Mouse (Mus musculus): ENCODE results near the gene P2rx4. TPM values are rescaled to one million over a fixed set of nuclear protein-coding genes. Genes with fewer than 3 reads are reported as not detected.

P2rx4 gene
- polyA plus RNA-seq, 1 experiment from 2014 or later: 14.8 TPM

DNA sequence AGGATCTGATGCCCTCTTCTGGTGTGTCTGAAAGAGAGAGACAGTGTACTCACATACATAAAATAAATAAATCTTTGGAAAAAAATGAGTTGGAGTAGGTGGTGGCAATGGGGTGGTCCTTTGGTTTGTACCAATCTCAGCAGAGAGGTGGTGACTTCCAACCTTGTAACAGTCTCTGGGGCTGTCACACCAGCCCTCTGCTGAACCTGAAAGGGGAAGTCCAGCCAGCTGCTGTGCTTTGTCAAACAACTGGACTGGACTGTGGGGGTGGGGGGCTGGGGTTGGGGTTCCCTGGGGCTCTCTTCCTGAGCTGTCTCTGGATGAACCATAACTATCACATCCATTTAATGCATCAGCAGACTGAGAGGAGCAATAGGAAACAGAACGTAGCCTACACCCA is 8.4 kb downstream of the P2rx4 start:
- H3K27ac ChIP-seq (ENCODE audit: low read depth, low read length): no peak overlapping the region
- no peaks in the 10 kb centered on the region; the same call in 1 of the 2 replicates for H3K4me1 ChIP-seq (ENCODE audit: control insufficient read depth, insufficient read depth, low read length)
- H3K9ac ChIP-seq (ENCODE audit: low read depth, low read length): no peak overlapping the region
- no peak overlapping the region for H3K4me3 ChIP-seq (ENCODE audit: low read length)
- no peaks in the 10 kb centered on the region for H3K9me3 ChIP-seq (ENCODE audit: control insufficient read depth, low read length)
- no peaks in the 10 kb centered on the region for H3K36me3 ChIP-seq (ENCODE audit: control insufficient read depth, insufficient read depth, low read length)
- H3K27me3 ChIP-seq (ENCODE audit: control insufficient read depth, insufficient read depth, low read length): no peaks in the 10 kb centered on the region
- no peak overlapping the region for H3K4me2 ChIP-seq (replicated peaks; ENCODE audit: low read depth, low read length)
- WGBS: 72% methylated on average over 1 of the region's 1 CpGs
- no peak for ATAC-seq (ENCODE audit: low FRiP score, low TSS enrichment)

DNA sequence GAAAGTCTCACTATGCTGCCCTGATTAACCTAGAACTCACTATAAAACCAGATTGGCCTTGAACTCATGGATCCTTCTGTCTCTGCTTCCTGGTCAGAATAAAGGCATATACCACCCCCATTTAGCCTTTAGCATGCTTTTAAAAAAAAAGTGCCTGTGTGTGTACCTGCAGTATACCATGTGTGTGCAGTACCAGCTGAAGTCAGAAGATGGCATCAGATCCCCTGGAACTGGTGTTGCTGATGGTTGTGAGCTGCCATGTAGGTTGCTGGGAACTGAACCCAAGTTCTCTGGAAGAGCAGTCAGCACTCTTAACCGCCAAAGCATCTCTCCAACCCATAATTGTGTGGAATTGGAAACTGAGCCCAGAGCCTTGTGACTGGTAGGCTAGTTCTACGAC is 9.4 kb downstream of the P2rx4 start:
- Histone ChIP-seq H3K4me3 (ENCODE audit: low read length) (no peak overlapping the region), H3K36me3 (ENCODE audit: control insufficient read depth, insufficient read depth, low read length) (no peaks in the 10 kb centered on the region), H3K9me3 (ENCODE audit: control insufficient read depth, low read length) (no peaks in the 10 kb centered on the region), H3K4me1 (ENCODE audit: control insufficient read depth, insufficient read depth, low read length) (no peaks in the 10 kb centered on the region; the same call in 1 of the 2 replicates), H3K27ac (ENCODE audit: low read depth, low read length) (no peak overlapping the region), H3K27me3 (ENCODE audit: control insufficient read depth, insufficient read depth, low read length) (no peaks in the 10 kb centered on the region), H3K4me2 (replicated peaks; ENCODE audit: low read depth, low read length) (no peak overlapping the region), H3K9ac (ENCODE audit: low read depth, low read length) (no peak overlapping the region)
- WGBS: 89% methylated on average over 2 of the region's 2 CpGs
- ATAC-seq (ENCODE audit: low FRiP score, low TSS enrichment): no peak

DNA sequence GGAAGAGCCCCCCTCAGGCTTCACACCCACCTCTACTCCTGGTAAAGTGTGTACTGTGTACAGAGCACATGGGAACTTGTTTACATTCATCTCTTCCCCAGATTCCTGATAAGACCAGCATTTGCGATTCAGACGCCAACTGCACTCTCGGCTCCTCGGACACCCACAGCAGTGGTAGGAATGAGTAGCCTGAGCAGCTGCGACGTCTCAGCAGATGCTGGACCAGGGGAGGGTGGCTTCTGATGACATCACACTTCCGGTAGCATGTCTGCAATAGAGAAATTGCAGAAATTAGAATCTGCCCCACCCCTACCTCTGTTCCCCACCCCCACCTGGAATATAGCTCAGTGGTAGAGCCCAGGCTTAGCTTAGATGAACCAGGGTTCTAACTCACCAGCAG is 11.1 kb downstream of the P2rx4 start:
- Histone ChIP-seq H3K9ac (ENCODE audit: low read depth, low read length) (no peak overlapping the region), H3K36me3 (ENCODE audit: control insufficient read depth, insufficient read depth, low read length) (no peaks in the 10 kb centered on the region), H3K4me3 (ENCODE audit: low read length) (no peak overlapping the region), H3K27ac (ENCODE audit: low read depth, low read length) (no peak overlapping the region), H3K27me3 (ENCODE audit: control insufficient read depth, insufficient read depth, low read length) (no peaks in the 10 kb centered on the region), H3K9me3 (ENCODE audit: control insufficient read depth, low read length) (no peaks in the 10 kb centered on the region), H3K4me1 (ENCODE audit: control insufficient read depth, insufficient read depth, low read length) (no peaks in the 10 kb centered on the region; the same call in 1 of the 2 replicates), H3K4me2 (replicated peaks; ENCODE audit: low read depth, low read length) (no peak overlapping the region)
- ATAC-seq (ENCODE audit: low FRiP score, low TSS enrichment): no peak
- WGBS: 65% methylated on average over 7 of the region's 7 CpGs

DNA sequence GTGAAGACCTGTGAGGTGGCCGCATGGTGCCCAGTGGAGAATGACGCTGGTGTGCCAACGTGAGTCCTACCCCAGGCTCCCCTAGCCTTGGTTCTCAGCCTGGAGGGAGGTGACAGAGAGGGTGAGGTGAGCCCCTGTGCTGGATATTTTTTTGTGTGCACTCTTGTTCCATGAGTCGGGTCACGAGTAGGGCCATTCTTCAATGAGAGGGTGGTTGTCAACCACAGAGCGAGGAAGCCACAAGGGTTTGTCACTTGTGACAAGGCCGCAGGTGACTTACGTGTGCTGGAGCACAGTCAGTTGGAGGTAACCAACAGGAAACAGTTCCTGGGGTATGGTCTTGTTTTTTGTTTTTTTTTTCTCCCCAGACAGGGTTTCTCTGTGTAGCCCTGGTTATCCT is 11.8 kb downstream of the P2rx4 start:
- Histone ChIP-seq H3K9ac (ENCODE audit: low read depth, low read length) (no peak overlapping the region), H3K4me1 (ENCODE audit: control insufficient read depth, insufficient read depth, low read length) (no peaks in the 10 kb centered on the region; the same call in 1 of the 2 replicates), H3K4me3 (ENCODE audit: low read length) (no peak overlapping the region), H3K36me3 (ENCODE audit: control insufficient read depth, insufficient read depth, low read length) (no peaks in the 10 kb centered on the region), H3K27ac (ENCODE audit: low read depth, low read length) (no peak overlapping the region), H3K4me2 (replicated peaks; ENCODE audit: low read depth, low read length) (no peak overlapping the region), H3K9me3 (ENCODE audit: control insufficient read depth, low read length) (no peaks in the 10 kb centered on the region), H3K27me3 (ENCODE audit: control insufficient read depth, insufficient read depth, low read length) (no peaks in the 10 kb centered on the region)
- WGBS: 91% methylated on average over 8 of the region's 8 CpGs
- ATAC-seq (ENCODE audit: low FRiP score, low TSS enrichment): no peak

DNA sequence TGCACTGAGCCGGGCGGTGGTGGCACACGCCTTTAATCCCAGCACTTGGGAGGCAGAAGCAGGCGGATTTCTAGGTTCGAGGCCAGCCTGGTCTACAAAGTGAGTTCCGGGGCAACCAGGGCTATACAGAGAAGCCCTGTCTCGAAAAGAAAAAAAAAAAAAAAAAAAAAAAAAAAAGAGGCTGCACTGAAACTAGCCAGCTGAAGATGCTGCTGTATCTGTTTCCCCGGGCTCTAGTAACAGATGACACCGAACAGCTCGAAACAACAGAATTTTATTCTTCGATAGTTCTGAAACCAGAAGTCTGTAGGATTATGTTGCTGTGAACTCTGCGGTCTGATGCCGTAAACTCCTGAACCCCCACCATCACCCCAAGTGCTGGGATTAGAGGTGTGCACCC is 18.1 kb downstream of the P2rx4 start:
- no peaks in the 10 kb centered on the region for H3K27me3 ChIP-seq (ENCODE audit: control insufficient read depth, insufficient read depth, low read length)
- no peaks in the 10 kb centered on the region for H3K9me3 ChIP-seq (ENCODE audit: control insufficient read depth, low read length)
- no peak overlapping the region for H3K4me3 ChIP-seq (ENCODE audit: low read length)
- no peak for ATAC-seq (ENCODE audit: low FRiP score, low TSS enrichment)
- no peak overlapping the region for H3K27ac ChIP-seq (ENCODE audit: low read depth, low read length)
- H3K4me2 ChIP-seq (replicated peaks; ENCODE audit: low read depth, low read length): no peak overlapping the region
- H3K9ac ChIP-seq (ENCODE audit: low read depth, low read length): no peak overlapping the region
- H3K36me3 ChIP-seq (ENCODE audit: control insufficient read depth, insufficient read depth, low read length): no peaks in the 10 kb centered on the region
- 85% methylated on average over 13 of the region's 13 CpGs for WGBS
- no peaks in the 10 kb centered on the region for H3K4me1 ChIP-seq (ENCODE audit: control insufficient read depth, insufficient read depth, low read length)

DNA sequence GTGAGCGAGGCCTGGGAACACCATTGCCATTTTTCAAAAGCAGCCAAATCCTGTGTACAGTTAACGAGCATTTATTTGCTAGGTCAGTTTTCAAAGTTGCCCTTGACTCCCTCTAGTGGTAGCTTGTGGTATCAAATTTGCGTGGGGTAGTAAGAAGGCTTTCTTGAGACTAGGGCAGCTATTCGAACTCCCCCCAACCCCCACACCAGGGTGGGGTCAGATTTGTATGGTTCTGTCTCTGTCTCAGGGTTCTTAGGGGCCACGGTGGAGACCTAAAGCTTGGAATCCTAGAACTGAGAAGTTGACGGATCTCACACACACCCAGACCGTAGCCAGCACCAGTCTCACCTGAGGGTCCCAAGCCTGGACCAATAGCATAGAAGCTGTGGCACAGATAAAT is 18.7 kb downstream of the P2rx4 start:
- Histone ChIP-seq H3K4me2 (replicated peaks; ENCODE audit: low read depth, low read length) (no peak overlapping the region), H3K9me3 (ENCODE audit: control insufficient read depth, low read length) (no peaks in the 10 kb centered on the region), H3K9ac (ENCODE audit: low read depth, low read length) (0 out of 2 replicates have a peak overlapping the region, but pooled peaks have one; percentile 23), H3K36me3 (ENCODE audit: control insufficient read depth, insufficient read depth, low read length) (no peaks in the 10 kb centered on the region; the same call in 1 of the 2 replicates), H3K27me3 (ENCODE audit: control insufficient read depth, insufficient read depth, low read length) (no peaks in the 10 kb centered on the region), H3K4me3 (ENCODE audit: low read length) (no peak overlapping the region), H3K27ac (ENCODE audit: low read depth, low read length) (no peak overlapping the region), H3K4me1 (ENCODE audit: control insufficient read depth, insufficient read depth, low read length) (no peaks in the 10 kb centered on the region)
- peak; percentile 70 for ATAC-seq (ENCODE audit: low FRiP score, low TSS enrichment)
- 16% methylated on average over 7 of the region's 7 CpGs for WGBS

DNA sequence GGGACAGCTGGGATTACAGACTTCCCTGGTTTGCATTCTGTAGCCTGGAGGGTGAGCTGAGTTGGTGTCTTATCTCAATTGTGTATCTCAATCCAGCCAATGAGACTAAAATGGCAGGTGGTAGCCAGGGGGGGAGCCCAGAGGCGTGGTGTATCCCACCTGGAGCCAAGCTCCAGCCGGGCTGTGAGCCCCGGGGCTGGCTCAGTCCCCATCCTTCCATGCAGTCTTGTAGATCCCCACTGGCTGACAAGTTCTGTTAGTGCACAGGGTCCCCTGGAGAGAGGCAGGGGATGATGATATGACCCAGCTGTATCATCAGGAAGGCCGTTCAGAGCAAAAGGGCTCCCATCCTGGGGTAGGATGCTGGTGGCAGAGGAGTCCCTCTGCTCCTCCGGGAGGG is 19.3 kb downstream of the P2rx4 start:
- Histone ChIP-seq H3K4me2 (replicated peaks; ENCODE audit: low read depth, low read length) (no peak overlapping the region), H3K4me3 (ENCODE audit: low read length) (no peak overlapping the region), H3K9me3 (ENCODE audit: control insufficient read depth, low read length) (no peaks in the 10 kb centered on the region), H3K4me1 (ENCODE audit: control insufficient read depth, insufficient read depth, low read length) (peaks cover 4% of the 10 kb centered on the region; the same call in 1 of the 2 replicates), H3K27me3 (ENCODE audit: control insufficient read depth, insufficient read depth, low read length) (no peaks in the 10 kb centered on the region), H3K36me3 (ENCODE audit: control insufficient read depth, insufficient read depth, low read length) (no peaks in the 10 kb centered on the region; the same call in 1 of the 2 replicates), H3K9ac (ENCODE audit: low read depth, low read length) (no peak overlapping the region), H3K27ac (ENCODE audit: low read depth, low read length) (no peak overlapping the region)
- peak; percentile 41 for ATAC-seq (ENCODE audit: low FRiP score, low TSS enrichment)
- 79% methylated on average over 5 of the region's 5 CpGs for WGBS

DNA sequence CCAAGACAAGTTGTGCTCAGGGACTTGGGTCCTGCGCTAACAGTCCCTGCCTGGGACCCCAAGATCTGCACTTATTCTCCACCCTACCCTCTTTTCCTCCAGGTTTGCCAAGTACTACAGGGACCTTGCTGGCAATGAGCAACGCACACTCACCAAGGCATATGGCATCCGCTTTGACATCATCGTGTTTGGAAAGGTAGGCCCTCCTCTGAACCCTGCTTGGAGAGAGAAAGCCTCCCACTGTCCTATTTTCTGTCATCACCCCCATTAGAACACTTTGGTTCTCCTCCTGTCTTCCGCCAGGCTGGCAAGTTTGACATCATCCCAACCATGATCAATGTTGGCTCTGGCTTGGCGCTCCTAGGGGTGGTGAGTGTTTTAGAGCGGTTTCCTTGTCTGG is 19.8 kb downstream of the P2rx4 start:
- H3K27ac ChIP-seq (ENCODE audit: low read depth, low read length): no peak overlapping the region
- H3K9me3 ChIP-seq (ENCODE audit: control insufficient read depth, low read length): no peaks in the 10 kb centered on the region
- peaks cover 6% of the 10 kb centered on the region; the same call in 1 of the 2 replicates for H3K4me1 ChIP-seq (ENCODE audit: control insufficient read depth, insufficient read depth, low read length)
- H3K4me3 ChIP-seq (ENCODE audit: low read length): no peak overlapping the region
- WGBS: 93% methylated on average over 7 of the region's 7 CpGs
- no peaks in the 10 kb centered on the region for H3K27me3 ChIP-seq (ENCODE audit: control insufficient read depth, insufficient read depth, low read length)
- no peak for ATAC-seq (ENCODE audit: low FRiP score, low TSS enrichment)
- H3K36me3 ChIP-seq (ENCODE audit: control insufficient read depth, insufficient read depth, low read length): no peaks in the 10 kb centered on the region; the same call in 1 of the 2 replicates
- no peak overlapping the region for H3K9ac ChIP-seq (ENCODE audit: low read depth, low read length)
- H3K4me2 ChIP-seq (replicated peaks; ENCODE audit: low read depth, low read length): no peak overlapping the region

DNA sequence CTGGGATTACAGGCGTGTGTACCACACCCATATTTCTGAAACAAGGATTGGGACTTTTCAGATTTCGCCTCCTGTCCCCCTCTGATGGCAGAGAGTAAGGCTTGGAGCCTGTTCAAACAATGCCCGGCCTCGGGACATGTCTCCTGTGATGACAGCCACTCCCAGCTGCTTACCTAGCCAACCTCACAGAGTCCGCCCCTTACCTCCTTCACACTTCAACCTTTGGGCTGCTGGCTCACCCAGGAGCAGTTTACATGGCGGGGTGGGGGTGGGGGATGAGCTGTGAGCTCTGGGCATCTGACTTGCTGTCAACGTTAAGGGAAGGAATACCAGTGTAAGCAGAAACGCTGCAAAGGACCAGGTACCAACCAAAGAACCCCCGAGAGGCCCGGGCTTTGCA is 23.4 kb downstream of the P2rx4 start:
- H3K9ac ChIP-seq (ENCODE audit: low read depth, low read length): no peak overlapping the region
- 86% methylated on average over 10 of the region's 10 CpGs for WGBS
- H3K36me3 ChIP-seq (ENCODE audit: control insufficient read depth, insufficient read depth, low read length): no peaks in the 10 kb centered on the region; the same call in 1 of the 2 replicates
- H3K4me3 ChIP-seq (ENCODE audit: low read length): no peak overlapping the region
- no peaks in the 10 kb centered on the region for H3K9me3 ChIP-seq (ENCODE audit: control insufficient read depth, low read length)
- H3K27me3 ChIP-seq (ENCODE audit: control insufficient read depth, insufficient read depth, low read length): no peaks in the 10 kb centered on the region
- H3K27ac ChIP-seq (ENCODE audit: low read depth, low read length): no peak overlapping the region
- no peak for ATAC-seq (ENCODE audit: low FRiP score, low TSS enrichment)
- no peak overlapping the region for H3K4me2 ChIP-seq (replicated peaks; ENCODE audit: low read depth, low read length)
- H3K4me1 ChIP-seq (ENCODE audit: control insufficient read depth, insufficient read depth, low read length): peaks cover 20% of the 10 kb centered on the region
